Mouse (Mus musculus): ENCODE data around the gene Spsb3. TPM values are rescaled to one million over a fixed set of nuclear protein-coding genes. Genes with fewer than 3 reads are reported as not detected.
A peak's percentile ranks its signal among the peaks of the same experiment; 100 is the strongest.

Gene Spsb3
- polyA plus RNA-seq, 1 experiment from 2014 or later = 45.2 TPM

GRCm38 (mm10) chr17:24897600-24897999 is 11.2 kb downstream of the Spsb3 start:
- peak overlapping the region; percentile 89 for H3K27ac ChIP-seq (replicated peaks)
- peak overlapping the region; percentile 95 for H3K4me3 ChIP-seq (replicated peaks)
- no peak for ATAC-seq (ENCODE audit: insufficient read depth)
- no peaks in the 10 kb centered on the region for H3K27me3 ChIP-seq
- no peaks in the 10 kb centered on the region for H3K9me3 ChIP-seq (replicated peaks)
- H3K9ac ChIP-seq = peak overlapping the region; percentile 92; the same call in 1 of the 2 replicates
- H3K36me3 ChIP-seq (replicated peaks) = peaks cover 75% of the 10 kb centered on the region
- H3K4me1 ChIP-seq (replicated peaks) = peaks cover 75% of the 10 kb centered on the region
- 80% methylated on average over 4 of the region's 4 CpGs for WGBS (ENCODE audit: insufficient replicate concordance)
- peak overlapping the region; percentile 87 for H3K4me2 ChIP-seq

- H3K4me2 ChIP-seq = peak overlapping the region; percentile 87
- H3K27me3 ChIP-seq = no peaks in the 10 kb centered on the region
- 0 out of 2 replicates have a peak overlapping the region, but pooled peaks have one; percentile 9 for H3K9ac ChIP-seq
- H3K36me3 ChIP-seq (replicated peaks) = peaks cover 75% of the 10 kb centered on the region
- ATAC-seq (ENCODE audit: insufficient read depth) = no peak
- peak overlapping the region; percentile 89 for H3K27ac ChIP-seq (replicated peaks)
- H3K4me1 ChIP-seq (replicated peaks) = peaks cover 76% of the 10 kb centered on the region
- no peaks in the 10 kb centered on the region for H3K9me3 ChIP-seq (replicated peaks)
- H3K4me3 ChIP-seq (replicated peaks) = peak overlapping the region; percentile 95
- WGBS (ENCODE audit: insufficient replicate concordance) = 75% methylated on average over 4 of the region's 4 CpGs
Measured at GRCm38 (mm10) chr17:24898041-24898854, 11.8 kb downstream of the Spsb3 start.

- ATAC-seq (ENCODE audit: insufficient read depth) = no peak
Measured at GRCm38 (mm10) chr17:24899153-24899552, 12.7 kb downstream of the Spsb3 start.

GRCm38 (mm10) chr17:24900014-24900413 is 13.6 kb downstream of the Spsb3 start:
- 89% methylated on average over 6 of the region's 6 CpGs for WGBS (ENCODE audit: insufficient replicate concordance)

More at GRCm38 (mm10) chr17:24899153-24899552, 12.7 kb downstream of the Spsb3 start:
- Histone ChIP-seq H3K36me3 (replicated peaks) (peaks cover 77% of the 10 kb centered on the region), H3K4me1 (replicated peaks) (peaks cover 76% of the 10 kb centered on the region), H3K27ac (replicated peaks) (peak overlapping the region; percentile 38; the same call in 1 of the 2 replicates), H3K27me3 (no peaks in the 10 kb centered on the region), H3K4me3 (replicated peaks) (no peak overlapping the region), H3K4me2 (no peak overlapping the region), H3K9ac (no peak overlapping the region), H3K9me3 (replicated peaks) (no peaks in the 10 kb centered on the region)
- 80% methylated on average over 5 of the region's 5 CpGs for WGBS (ENCODE audit: insufficient replicate concordance)

GRCm38 (mm10) chr17:24902124-24902523 is 15.7 kb downstream of the Spsb3 start:
- H3K4me1 ChIP-seq (replicated peaks) = peaks cover 61% of the 10 kb centered on the region
- H3K9ac ChIP-seq = peak overlapping the region; percentile 40
- H3K9me3 ChIP-seq (replicated peaks) = no peaks in the 10 kb centered on the region
- ATAC-seq (ENCODE audit: insufficient read depth) = no peak
- peak overlapping the region; percentile 21; the same call in 1 of the 2 replicates for H3K4me3 ChIP-seq (replicated peaks)
- peak overlapping the region; percentile 69 for H3K4me2 ChIP-seq
- peaks cover 100% of the 10 kb centered on the region for H3K36me3 ChIP-seq (replicated peaks)
- WGBS (ENCODE audit: insufficient replicate concordance) = 82% methylated on average over 5 of the region's 5 CpGs
- peak overlapping the region; percentile 98 for H3K27ac ChIP-seq (replicated peaks)
- H3K27me3 ChIP-seq = no peaks in the 10 kb centered on the region

More at GRCm38 (mm10) chr17:24900014-24900413, 13.6 kb downstream of the Spsb3 start:
- no peaks in the 10 kb centered on the region for H3K27me3 ChIP-seq
- no peak overlapping the region for H3K4me2 ChIP-seq
- H3K4me3 ChIP-seq (replicated peaks) = no peak overlapping the region
- peaks cover 86% of the 10 kb centered on the region for H3K36me3 ChIP-seq (replicated peaks)
- no peak overlapping the region for H3K9ac ChIP-seq
- no peaks in the 10 kb centered on the region for H3K9me3 ChIP-seq (replicated peaks)
- no peak overlapping the region for H3K27ac ChIP-seq (replicated peaks)
- no peak for ATAC-seq (ENCODE audit: insufficient read depth)
- H3K4me1 ChIP-seq (replicated peaks) = peaks cover 77% of the 10 kb centered on the region

GRCm38 (mm10) chr17:24902671-24903474 is 16.4 kb downstream of the Spsb3 start:
- 30% methylated on average over 9 of the region's 9 CpGs for WGBS (ENCODE audit: insufficient replicate concordance)
- Histone ChIP-seq H3K9me3 (replicated peaks) (no peaks in the 10 kb centered on the region), H3K4me1 (replicated peaks) (peaks cover 53% of the 10 kb centered on the region), H3K4me3 (replicated peaks) (peak overlapping the region; percentile 32), H3K27me3 (no peaks in the 10 kb centered on the region), H3K4me2 (peak overlapping the region; percentile 69), H3K9ac (peak overlapping the region; percentile 45), H3K27ac (replicated peaks) (peak overlapping the region; percentile 98), H3K36me3 (replicated peaks) (peaks cover 100% of the 10 kb centered on the region)
- ATAC-seq (ENCODE audit: insufficient read depth) = peak; percentile 99

GRCm38 (mm10) chr17:24903767-24904166 is 17.3 kb downstream of the Spsb3 start:
- Histone ChIP-seq H3K27me3 (no peaks in the 10 kb centered on the region), H3K27ac (replicated peaks) (peak overlapping the region; percentile 98), H3K9ac (0 out of 2 replicates have a peak overlapping the region, but pooled peaks have one; percentile 45), H3K4me3 (replicated peaks) (no peak overlapping the region), H3K9me3 (replicated peaks) (no peaks in the 10 kb centered on the region), H3K4me2 (peak overlapping the region; percentile 69), H3K4me1 (replicated peaks) (peaks cover 44% of the 10 kb centered on the region), H3K36me3 (replicated peaks) (peaks cover 100% of the 10 kb centered on the region)
- ATAC-seq (ENCODE audit: insufficient read depth) = no peak
- WGBS (ENCODE audit: insufficient replicate concordance) = 88% methylated on average over 9 of the region's 9 CpGs

GRCm38 (mm10) chr17:24907591-24907990 is 21.1 kb downstream of the Spsb3 start:
- H3K9ac ChIP-seq = no peak overlapping the region
- H3K27me3 ChIP-seq = no peaks in the 10 kb centered on the region
- WGBS (ENCODE audit: insufficient replicate concordance) = 90% methylated on average over 2 of the region's 2 CpGs
- no peak overlapping the region for H3K4me2 ChIP-seq
- H3K9me3 ChIP-seq (replicated peaks) = no peaks in the 10 kb centered on the region
- peaks cover 100% of the 10 kb centered on the region for H3K36me3 ChIP-seq (replicated peaks)
- H3K4me1 ChIP-seq (replicated peaks) = peaks cover 21% of the 10 kb centered on the region
- ATAC-seq (ENCODE audit: insufficient read depth) = no peak
- H3K4me3 ChIP-seq (replicated peaks) = no peak overlapping the region
- H3K27ac ChIP-seq (replicated peaks) = 0 out of 2 replicates have a peak overlapping the region, but pooled peaks have one; percentile 12

- H3K36me3 ChIP-seq (replicated peaks) = peaks cover 99% of the 10 kb centered on the region
- no peaks in the 10 kb centered on the region for H3K27me3 ChIP-seq
- H3K9me3 ChIP-seq (replicated peaks) = no peaks in the 10 kb centered on the region
- no peak overlapping the region for H3K4me2 ChIP-seq
- H3K4me1 ChIP-seq (replicated peaks) = no peaks in the 10 kb centered on the region
- H3K9ac ChIP-seq = no peak overlapping the region
- no peak for ATAC-seq (ENCODE audit: insufficient read depth)
- no peak overlapping the region for H3K4me3 ChIP-seq (replicated peaks)
- no peak overlapping the region for H3K27ac ChIP-seq (replicated peaks)
Measured at GRCm38 (mm10) chr17:24913984-24914383, 27.5 kb downstream of the Spsb3 start.

GRCm38 (mm10) chr17:24923246-24923645 is 36.8 kb downstream of the Spsb3 start:
- H3K36me3 ChIP-seq (replicated peaks) = peaks cover 98% of the 10 kb centered on the region
- WGBS (ENCODE audit: insufficient replicate concordance) = 93% methylated on average over 1 of the region's 1 CpGs

GRCm38 (mm10) chr17:24929506-24929905 is 43.1 kb downstream of the Spsb3 start:
- WGBS (ENCODE audit: insufficient replicate concordance) = 58% methylated on average over 1 of the region's 1 CpGs
- H3K27ac ChIP-seq (replicated peaks) = no peak overlapping the region
- H3K36me3 ChIP-seq (replicated peaks) = peaks cover 63% of the 10 kb centered on the region
- ATAC-seq (ENCODE audit: insufficient read depth) = no peak
- H3K27me3 ChIP-seq = no peaks in the 10 kb centered on the region
- H3K9me3 ChIP-seq (replicated peaks) = no peaks in the 10 kb centered on the region
- H3K4me2 ChIP-seq = no peak overlapping the region
- H3K4me1 ChIP-seq (replicated peaks) = peaks cover 20% of the 10 kb centered on the region
- H3K9ac ChIP-seq = no peak overlapping the region
- H3K4me3 ChIP-seq (replicated peaks) = no peak overlapping the region

More at GRCm38 (mm10) chr17:24923246-24923645, 36.8 kb downstream of the Spsb3 start:
- Histone ChIP-seq H3K4me1 (replicated peaks) (no peaks in the 10 kb centered on the region), H3K9ac (no peak overlapping the region), H3K9me3 (replicated peaks) (no peaks in the 10 kb centered on the region), H3K27ac (replicated peaks) (no peak overlapping the region), H3K27me3 (no peaks in the 10 kb centered on the region), H3K4me3 (replicated peaks) (no peak overlapping the region), H3K4me2 (no peak overlapping the region)
- no peak for ATAC-seq (ENCODE audit: insufficient read depth)
